Mouse (Mus musculus): ENCODE measurements around the gene Rprd1b. TPM values are rescaled to one million over a fixed set of nuclear protein-coding genes. Genes with fewer than 3 reads are reported as not detected.
"Not testable (repeated sequence)": the region's sequence is repeated elsewhere in the genome, so short reads cannot be mapped to it uniquely, and the experiment has no call there.

Rprd1b gene
- polyA plus RNA-seq, 1 experiment from 2014 or later: 56.6 TPM

DNA sequence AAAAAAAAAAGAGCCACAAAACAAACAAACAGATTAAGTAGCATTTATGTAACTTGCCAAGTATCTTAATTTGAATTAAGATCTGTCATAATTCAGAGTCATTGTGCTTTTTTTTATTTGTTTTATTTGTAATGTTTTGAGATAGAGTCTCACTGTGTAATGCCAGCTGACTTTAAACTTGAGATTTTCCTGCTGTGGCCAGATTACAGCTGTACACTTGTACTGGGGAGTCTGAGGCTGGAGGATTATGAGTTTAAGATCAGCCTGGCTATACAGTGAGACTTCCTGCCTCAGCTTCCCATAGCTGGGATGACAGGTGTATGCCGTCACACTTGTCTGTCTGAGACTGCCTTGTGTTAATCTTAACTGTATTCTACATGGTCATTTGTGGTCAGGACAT lies 20.4 kb downstream of the Rprd1b start:
- H3K27ac ChIP-seq (replicated peaks): no peak overlapping the region
- peaks cover 91% of the 10 kb centered on the region for H3K36me3 ChIP-seq
- no peaks in the 10 kb centered on the region for H3K9me3 ChIP-seq (replicated peaks)
- WGBS: 100% methylated on average over 1 of the region's 1 CpGs
- no peak overlapping the region for H3K4me3 ChIP-seq
- H3K27me3 ChIP-seq (ENCODE audit: low read depth, poor library complexity, severe bottlenecking): no peaks in the 10 kb centered on the region
- DNase-seq (ENCODE audit: low spot score): no peak
- no peaks in the 10 kb centered on the region for H3K4me1 ChIP-seq

DNA sequence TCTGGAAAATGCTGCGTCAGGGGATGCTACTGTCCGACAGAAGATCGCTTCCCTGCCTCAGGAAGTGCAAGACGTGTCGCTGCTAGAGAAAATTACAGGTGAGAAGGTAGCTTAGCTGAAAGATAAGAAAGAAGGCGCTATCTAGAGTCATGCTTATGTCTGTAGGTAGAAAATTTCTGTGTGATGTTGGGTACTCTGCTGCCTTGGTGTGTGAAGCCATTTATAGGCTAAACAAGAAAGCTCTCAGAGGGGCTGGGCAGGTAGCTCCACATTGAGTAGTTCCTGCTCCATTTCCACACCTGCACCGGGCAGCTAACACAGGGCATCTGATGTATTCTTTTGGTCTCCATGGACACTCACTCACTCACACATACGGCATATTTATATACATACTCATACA lies 21.8 kb downstream of the Rprd1b start:
- H3K27me3 ChIP-seq (ENCODE audit: low read depth, poor library complexity, severe bottlenecking): no peaks in the 10 kb centered on the region
- H3K27ac ChIP-seq (replicated peaks): no peak overlapping the region
- H3K9me3 ChIP-seq (replicated peaks): no peaks in the 10 kb centered on the region
- 96% methylated on average over 8 of the region's 8 CpGs for WGBS
- no peaks in the 10 kb centered on the region for H3K4me1 ChIP-seq
- DNase-seq (ENCODE audit: low spot score): no peak
- peaks cover 89% of the 10 kb centered on the region for H3K36me3 ChIP-seq
- H3K4me3 ChIP-seq: no peak overlapping the region

- Histone ChIP-seq H3K9me3 (replicated peaks) (no peaks in the 10 kb centered on the region), H3K27me3 (ENCODE audit: low read depth, poor library complexity, severe bottlenecking) (no peaks in the 10 kb centered on the region), H3K4me1 (no peaks in the 10 kb centered on the region), H3K27ac (replicated peaks) (no peak overlapping the region), H3K36me3 (peaks cover 91% of the 10 kb centered on the region), H3K4me3 (no peak overlapping the region)
- WGBS: 96% methylated on average over 3 of the region's 3 CpGs
- no peak for DNase-seq (ENCODE audit: low spot score)
These were observed 26.3 kb downstream of the Rprd1b start for GRCm38 (mm10) chr2:158054596-158054995.

GRCm38 (mm10) chr2:158055383-158055782 lies 27.1 kb downstream of the Rprd1b start:
- 92% methylated on average over 8 of the region's 8 CpGs for WGBS
- H3K27me3 ChIP-seq (ENCODE audit: low read depth, poor library complexity, severe bottlenecking); H3K27ac ChIP-seq (replicated peaks); H3K4me3 ChIP-seq; H3K9me3 ChIP-seq (replicated peaks); H3K4me1 ChIP-seq; DNase-seq (ENCODE audit: low spot score): not testable (repeated sequence)
- peaks cover 91% of the 10 kb centered on the region for H3K36me3 ChIP-seq

- H3K9me3 ChIP-seq (replicated peaks): no peaks in the 10 kb centered on the region
- no peak for DNase-seq (ENCODE audit: low spot score)
- no peaks in the 10 kb centered on the region for H3K4me1 ChIP-seq
- H3K36me3 ChIP-seq: peaks cover 95% of the 10 kb centered on the region
- no peak overlapping the region for H3K27ac ChIP-seq (replicated peaks)
- H3K4me3 ChIP-seq: no peak overlapping the region
- H3K27me3 ChIP-seq (ENCODE audit: low read depth, poor library complexity, severe bottlenecking): no peaks in the 10 kb centered on the region
- 93% methylated on average over 3 of the region's 3 CpGs for WGBS
These were observed 28.7 kb downstream of the Rprd1b start for GRCm38 (mm10) chr2:158057030-158057429.

DNA sequence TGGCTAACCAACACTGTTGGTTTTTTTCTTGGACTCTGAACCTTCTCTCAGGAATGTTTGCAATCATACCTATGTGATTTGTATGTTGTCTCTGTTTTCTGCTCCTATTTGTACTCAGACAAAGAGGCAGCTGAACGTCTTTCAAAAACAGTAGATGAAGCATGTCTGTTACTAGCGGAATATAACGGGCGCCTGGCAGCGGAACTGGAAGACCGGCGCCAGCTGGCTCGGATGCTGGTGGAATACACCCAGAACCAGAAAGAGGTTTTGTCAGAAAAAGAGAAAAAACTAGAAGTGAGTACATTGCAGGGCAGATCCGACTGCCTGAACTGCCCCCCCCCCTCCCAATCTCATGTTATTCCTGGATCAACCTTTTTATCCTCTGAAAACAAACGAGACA lies 30.2 kb downstream of the Rprd1b start:
- H3K27ac ChIP-seq (replicated peaks): no peak overlapping the region
- H3K9me3 ChIP-seq (replicated peaks): no peaks in the 10 kb centered on the region

DNA sequence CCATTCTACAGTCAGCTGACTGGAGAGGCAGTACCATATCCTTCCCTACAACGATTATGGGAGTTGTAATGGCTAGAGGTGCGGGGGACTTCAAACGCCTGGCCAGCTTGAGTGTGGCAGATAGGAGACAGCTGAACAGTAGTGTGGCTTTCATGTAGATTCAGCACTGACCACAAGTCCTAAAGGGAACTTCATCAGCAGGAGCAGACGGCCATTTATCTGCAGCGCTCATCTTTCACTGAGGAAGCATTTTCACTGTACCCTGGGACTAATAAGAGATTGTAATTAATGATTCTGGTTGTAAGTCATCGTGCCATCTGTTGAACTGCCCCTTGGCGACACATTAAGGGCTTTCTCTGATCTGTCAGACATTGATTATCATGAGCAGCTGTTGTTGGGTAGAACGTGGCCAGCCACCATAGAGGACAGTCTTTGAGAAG lies 31.4 kb downstream of the Rprd1b start:
- Histone ChIP-seq H3K4me1 (no peaks in the 10 kb centered on the region), H3K36me3 (peaks cover 95% of the 10 kb centered on the region), H3K4me3 (no peak overlapping the region), H3K27me3 (ENCODE audit: low read depth, poor library complexity, severe bottlenecking) (no peaks in the 10 kb centered on the region), H3K27ac (replicated peaks) (no peak overlapping the region), H3K9me3 (replicated peaks) (no peaks in the 10 kb centered on the region)
- WGBS: 91% methylated on average over 8 of the region's 8 CpGs
- no peak for DNase-seq (ENCODE audit: low spot score)

More for the DNA sequence above, 30.2 kb downstream of the Rprd1b start:
- Histone ChIP-seq H3K27me3 (ENCODE audit: low read depth, poor library complexity, severe bottlenecking) (no peaks in the 10 kb centered on the region), H3K4me1 (no peaks in the 10 kb centered on the region), H3K4me3 (no peak overlapping the region), H3K36me3 (peaks cover 95% of the 10 kb centered on the region)
- DNase-seq (ENCODE audit: low spot score): no peak
- WGBS: 95% methylated on average over 10 of the region's 10 CpGs

DNA sequence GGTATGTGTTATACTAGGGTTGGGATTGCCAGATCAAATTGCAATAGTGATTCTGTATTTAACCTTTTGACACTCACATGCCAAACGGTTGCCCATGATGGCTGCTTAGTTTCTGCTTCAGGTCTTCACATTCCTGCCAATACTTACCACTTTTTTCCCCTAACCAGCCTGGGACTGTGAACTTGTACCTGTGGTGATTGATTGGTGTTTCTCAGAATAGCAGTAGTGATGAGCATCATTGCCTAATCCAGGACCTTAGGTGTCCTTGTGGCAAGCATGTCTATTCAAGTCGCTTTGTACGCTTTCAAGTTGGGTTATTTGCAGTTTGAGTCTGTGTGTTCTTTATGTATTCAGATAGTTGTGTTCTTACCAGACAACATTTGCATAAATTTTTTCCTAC lies 34.7 kb downstream of the Rprd1b start:
- WGBS: 91% methylated on average over 3 of the region's 3 CpGs
- no peak overlapping the region for H3K4me3 ChIP-seq
- no peak overlapping the region for H3K27ac ChIP-seq (replicated peaks)
- no peaks in the 10 kb centered on the region for H3K27me3 ChIP-seq (ENCODE audit: low read depth, poor library complexity, severe bottlenecking)
- no peaks in the 10 kb centered on the region for H3K4me1 ChIP-seq
- DNase-seq (ENCODE audit: low spot score): no peak
- no peaks in the 10 kb centered on the region for H3K9me3 ChIP-seq (replicated peaks)
- H3K36me3 ChIP-seq: peaks cover 91% of the 10 kb centered on the region

- Histone ChIP-seq H3K36me3 (peaks cover 80% of the 10 kb centered on the region), H3K4me3 (no peak overlapping the region), H3K9me3 (replicated peaks) (no peaks in the 10 kb centered on the region), H3K4me1 (no peaks in the 10 kb centered on the region), H3K27ac (replicated peaks) (no peak overlapping the region), H3K27me3 (ENCODE audit: low read depth, poor library complexity, severe bottlenecking) (no peaks in the 10 kb centered on the region)
- WGBS: 78% methylated on average over 3 of the region's 3 CpGs
- no peak for DNase-seq (ENCODE audit: low spot score)
These were observed 36.3 kb downstream of the Rprd1b start for GRCm38 (mm10) chr2:158064571-158065048.

GRCm38 (mm10) chr2:158065064-158065463 lies 36.8 kb downstream of the Rprd1b start:
- H3K4me1 ChIP-seq: no peaks in the 10 kb centered on the region
- peaks cover 78% of the 10 kb centered on the region for H3K36me3 ChIP-seq
- no peak overlapping the region for H3K4me3 ChIP-seq
- no peak overlapping the region for H3K27ac ChIP-seq (replicated peaks)
- no peak for DNase-seq (ENCODE audit: low spot score)
- no peaks in the 10 kb centered on the region for H3K9me3 ChIP-seq (replicated peaks)
- WGBS: 86% methylated on average over 5 of the region's 5 CpGs
- H3K27me3 ChIP-seq (ENCODE audit: low read depth, poor library complexity, severe bottlenecking): no peaks in the 10 kb centered on the region

DNA sequence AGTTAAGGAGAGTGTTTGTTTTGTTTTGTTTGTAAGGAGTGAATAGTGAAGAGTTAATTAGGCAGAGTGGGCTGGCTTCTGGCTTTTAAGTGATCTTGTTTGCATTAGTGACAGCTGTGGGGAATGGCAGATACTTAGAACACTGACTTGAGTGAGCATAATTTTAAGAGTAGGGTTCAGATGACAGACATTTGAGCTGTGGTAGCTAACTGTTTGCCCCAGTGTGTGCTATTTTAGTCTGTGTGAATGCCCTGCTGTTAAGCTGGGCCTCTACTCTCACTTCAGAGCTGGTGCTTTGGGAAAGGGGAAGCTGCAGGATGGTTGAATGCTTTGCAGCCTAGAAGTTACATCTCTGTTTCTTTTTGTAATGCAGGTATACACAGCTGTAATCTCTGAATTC lies 38.2 kb downstream of the Rprd1b start:
- H3K4me1 ChIP-seq: no peaks in the 10 kb centered on the region
- no peaks in the 10 kb centered on the region for H3K27me3 ChIP-seq (ENCODE audit: low read depth, poor library complexity, severe bottlenecking)
- H3K36me3 ChIP-seq: peaks cover 78% of the 10 kb centered on the region
- H3K9me3 ChIP-seq (replicated peaks): no peaks in the 10 kb centered on the region
- DNase-seq (ENCODE audit: low spot score): no peak
- no peak overlapping the region for H3K4me3 ChIP-seq
- H3K27ac ChIP-seq (replicated peaks): no peak overlapping the region

- no peak overlapping the region for H3K4me3 ChIP-seq
- peaks cover 78% of the 10 kb centered on the region for H3K36me3 ChIP-seq
- DNase-seq (ENCODE audit: low spot score): no peak
- H3K27me3 ChIP-seq (ENCODE audit: low read depth, poor library complexity, severe bottlenecking): no peaks in the 10 kb centered on the region
- no peak overlapping the region for H3K27ac ChIP-seq (replicated peaks)
- no peaks in the 10 kb centered on the region for H3K9me3 ChIP-seq (replicated peaks)
- no peaks in the 10 kb centered on the region for H3K4me1 ChIP-seq
- WGBS: 92% methylated on average over 5 of the region's 5 CpGs
These were observed 39.0 kb downstream of the Rprd1b start for GRCm38 (mm10) chr2:158067260-158067824.

DNA sequence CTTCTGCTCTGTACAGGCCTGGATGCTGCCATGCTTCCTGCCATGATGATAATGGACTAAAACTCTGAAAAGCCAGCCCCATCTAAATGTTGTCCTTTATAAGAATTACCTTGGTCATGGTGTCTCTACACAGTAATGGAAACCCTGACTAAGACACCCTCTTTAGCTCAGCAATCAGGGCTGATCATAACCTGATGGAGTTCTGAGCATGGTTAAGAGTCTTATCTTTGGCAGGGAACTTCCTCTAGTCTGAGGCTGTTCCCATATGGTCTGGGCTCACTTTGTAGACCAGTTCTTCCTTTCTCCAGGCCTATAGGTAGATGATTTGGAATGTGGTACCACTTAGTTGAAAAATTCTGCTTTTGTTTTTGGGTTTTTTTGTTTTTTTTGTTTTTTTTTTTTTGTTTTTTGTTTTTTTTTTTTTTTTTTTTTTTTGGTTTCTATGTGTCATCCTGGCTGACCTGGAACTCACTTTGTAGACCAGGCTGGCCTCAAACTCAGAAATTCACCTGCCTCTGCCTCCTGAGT lies 40.2 kb downstream of the Rprd1b start:
- Histone ChIP-seq H3K4me3 (no peak overlapping the region), H3K27me3 (ENCODE audit: low read depth, poor library complexity, severe bottlenecking) (no peaks in the 10 kb centered on the region), H3K4me1 (no peaks in the 10 kb centered on the region), H3K9me3 (replicated peaks) (no peaks in the 10 kb centered on the region), H3K27ac (replicated peaks) (no peak overlapping the region), H3K36me3 (peaks cover 81% of the 10 kb centered on the region)
- DNase-seq (ENCODE audit: low spot score): no peak

All from midbrain, embryonic 10.5 days (tissue).